Mouse (Mus musculus) bone marrow macrophage, adult 2 months (primary cell): ENCODE results near the gene Smpdl3a.

ENCODE experiments used
- CTCF ChIP-seq: IDR thresholded peaks from 2 replicates; pipeline ENCODE4 v1.5.1; 2012; ENCODE audit warnings: low read depth, mild to moderate bottlenecking, low read length, moderate library complexity
- POLR2A ChIP-seq: IDR thresholded peaks from 2 replicates; pipeline ENCODE4 v1.6.1; 2012; ENCODE audit warnings: mild to moderate bottlenecking, low read depth, low read length, borderline replicate concordance

- TF ChIP-seq CTCF (no peak), POLR2A (no peak)
These were observed 33.4 kb upstream of the Smpdl3a start for GRCm38 (mm10) chr10:57760694-57761093.
